Mouse (Mus musculus) adrenal gland, adult 18-20 months (tissue): Measurements from ENCODE around the gene Vrtn. TPM values are rescaled to one million over a fixed set of nuclear protein-coding genes. Genes with fewer than 3 reads are reported as not detected.

ENCODE experiments used
- DNase-seq, 2 experiments: peaks; one replicate each; pipeline ENCODE4 v3.0.0; 2021 to 2022; ENCODE audit warnings: low spot score in 2 of 2
- total RNA-seq, 2 experiments: library from RNA; stranded (reverse); gene quantifications; 1 replicate in 1 of 2; 2 replicates in 1 of 2; pipeline ENCODE4 v1.2.3; 2021

Gene Vrtn
- total RNA-seq, 2 experiments from 2014 or later: not detected

DNA sequence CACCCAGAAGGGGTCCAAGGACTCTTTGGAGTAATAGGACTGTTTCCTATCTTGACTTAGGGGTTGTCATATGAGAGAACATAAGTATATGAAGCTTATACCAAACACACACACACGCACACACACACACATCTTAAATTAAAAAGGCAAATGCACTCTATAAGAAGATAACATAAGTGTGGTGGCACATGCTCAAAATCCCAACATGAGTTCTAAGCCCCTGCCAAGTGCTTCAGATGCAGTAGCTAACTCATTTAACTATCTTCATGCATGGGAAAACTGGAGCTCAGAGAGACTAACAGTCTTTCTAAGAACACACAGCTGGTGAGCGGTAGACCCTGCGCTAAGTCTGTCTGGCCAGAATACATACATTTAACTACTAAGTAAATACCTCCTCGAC is 46.7 kb downstream of the Vrtn start:
- no peak for DNase-seq

DNA sequence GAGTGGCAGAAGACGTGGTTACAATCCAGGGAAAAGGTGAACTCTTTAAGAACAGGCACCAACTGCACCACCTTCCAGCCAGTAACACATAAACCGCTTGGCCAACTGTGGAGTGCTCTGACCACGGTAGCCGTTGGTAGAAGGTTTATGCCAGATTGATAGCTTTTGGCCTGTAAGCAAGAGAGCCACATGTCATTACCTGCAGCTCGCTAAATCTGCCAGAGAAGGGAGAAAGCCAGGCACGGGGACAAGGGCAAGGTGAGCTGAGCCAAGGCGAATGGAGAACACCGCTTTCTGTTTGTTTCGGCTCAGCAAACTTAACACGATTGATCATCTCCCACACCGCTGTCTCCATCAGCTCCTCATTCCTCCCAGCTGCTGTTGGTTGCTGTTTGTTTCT is 48.2 kb downstream of the Vrtn start:
- no peak for DNase-seq

DNA sequence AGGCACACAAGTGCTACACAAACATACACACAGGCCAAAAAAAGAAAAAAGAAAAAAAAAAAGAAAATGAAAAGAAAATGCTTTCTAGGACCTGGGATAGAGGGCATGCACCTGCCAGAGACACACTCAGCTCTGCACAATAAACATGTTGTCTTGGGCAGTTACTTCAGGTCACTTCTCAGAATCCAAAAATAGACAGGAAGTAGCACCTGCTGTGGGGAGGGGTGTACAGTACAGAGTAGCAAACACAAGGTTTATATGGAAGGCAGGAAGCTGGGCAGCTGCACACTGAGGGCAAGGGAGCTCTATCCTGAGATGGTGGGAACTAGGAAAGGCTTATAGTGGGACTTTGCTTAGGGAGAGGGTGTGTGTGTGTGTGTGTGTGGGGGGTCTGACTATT is 50.5 kb downstream of the Vrtn start:
- no peak for DNase-seq

DNA sequence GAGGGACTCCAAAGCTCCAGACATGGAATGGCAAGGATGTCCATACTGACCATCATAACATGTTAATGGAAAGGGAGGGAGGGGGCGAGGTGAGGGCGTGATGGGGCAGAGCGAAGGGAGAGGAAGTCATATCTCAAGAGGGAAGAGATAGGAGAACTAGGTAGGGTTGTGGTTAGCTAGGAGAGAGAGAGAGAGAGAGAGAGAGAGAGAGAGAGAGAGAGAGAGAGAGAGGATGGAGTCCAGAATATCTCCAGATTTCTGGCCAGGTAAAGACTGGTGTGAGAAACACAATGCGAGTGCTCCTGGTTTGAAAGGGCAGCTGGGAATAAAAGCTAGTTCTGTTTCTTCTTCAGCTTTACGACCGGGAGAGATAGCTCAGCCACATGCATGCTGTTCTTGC is 51.3 kb downstream of the Vrtn start:
- DNase-seq: no peak

DNA sequence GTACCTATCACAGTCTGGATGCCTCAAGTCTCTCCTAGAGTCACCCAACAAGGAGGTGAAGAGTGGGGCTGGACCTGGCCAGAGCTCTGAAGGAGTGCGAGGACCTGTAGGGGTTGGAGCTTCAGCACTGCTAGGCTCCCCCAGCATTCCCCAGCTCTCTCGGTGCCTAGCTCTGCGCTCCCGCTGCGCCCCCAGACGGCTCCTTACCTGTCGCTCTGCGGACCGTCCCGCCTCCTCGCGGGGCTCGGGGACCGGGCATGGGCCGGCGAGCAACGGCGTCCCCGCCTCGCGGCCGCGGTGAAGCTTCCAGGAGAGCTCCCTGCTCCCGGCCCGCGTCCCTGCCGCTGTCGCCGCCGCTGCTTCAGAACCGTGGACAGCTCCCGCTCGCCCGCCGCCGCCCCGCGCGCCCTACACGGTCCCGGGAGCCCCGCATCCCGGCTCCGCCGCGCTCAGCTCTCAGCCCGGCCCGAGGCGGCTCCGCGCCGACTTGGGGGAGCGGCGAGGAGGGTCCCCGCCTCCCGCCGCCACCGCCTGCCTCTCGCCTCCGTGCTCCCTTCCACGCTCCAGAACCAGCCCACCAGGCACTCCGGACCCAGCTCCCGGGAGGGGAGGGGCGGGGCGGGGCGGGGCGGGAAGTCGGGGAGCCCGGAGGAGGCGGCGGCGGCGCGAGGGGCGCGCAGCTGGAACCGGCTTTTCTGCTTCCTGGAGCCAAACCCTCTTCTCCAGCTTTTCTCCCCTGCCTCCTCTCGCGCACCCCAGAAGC is 57.7 kb downstream of the Vrtn start, which contains the start of gene Syndig1l:
Gene Syndig1l, minus strand, starts transcription at position 513 of the 763 bp plus-strand sequence.
- DNase-seq: peak; percentile 85

Other genes with a start within 250 kb of the Vrtn start
- 100 to 1,000 TPM in 1 of 2 experiments, 10 to 100 TPM in 1; 77.4 to 111 TPM for gene Entpd5, start 232.0 kb upstream of the Vrtn start, total RNA-seq
- 1 to 10 TPM; 1.4 to 1.5 TPM for gene Bbof1, start 231.9 kb upstream of the Vrtn start, total RNA-seq
- 10 to 100 TPM; 14.3 to 20.2 TPM for gene Rnf113a2, start 223.8 kb upstream of the Vrtn start, total RNA-seq
- 100 to 1,000 TPM; 209 to 223 TPM for gene Aldh6a1, start 190.0 kb upstream of the Vrtn start, total RNA-seq
- gene Lin52, start 189.6 kb upstream of the Vrtn start, total RNA-seq: 10 to 100 TPM; 15.6 to 15.9 TPM
- not detected for gene Vsx2, start 71.3 kb upstream of the Vrtn start, total RNA-seq
- 10 to 100 TPM; 11.8 to 12.1 TPM for gene Abcd4, start 23.6 kb upstream of the Vrtn start, total RNA-seq
- not detected for gene Syndig1l, start 57.8 kb downstream of the Vrtn start, total RNA-seq
- gene Npc2, start 132.1 kb downstream of the Vrtn start, total RNA-seq: 100 to 1,000 TPM in 1 of 2 experiments, 10 to 100 TPM in 1; 83.8 to 128 TPM
- 10 to 100 TPM; 65.2 to 77.7 TPM for gene Isca2, start 132.2 kb downstream of the Vrtn start, total RNA-seq
- gene Ltbp2, start 235.5 kb downstream of the Vrtn start, total RNA-seq: 10 to 100 TPM in 1 of 2 experiments, 1 to 10 TPM in 1; 5.7 to 15.7 TPM